In the genomic region with DNA sequence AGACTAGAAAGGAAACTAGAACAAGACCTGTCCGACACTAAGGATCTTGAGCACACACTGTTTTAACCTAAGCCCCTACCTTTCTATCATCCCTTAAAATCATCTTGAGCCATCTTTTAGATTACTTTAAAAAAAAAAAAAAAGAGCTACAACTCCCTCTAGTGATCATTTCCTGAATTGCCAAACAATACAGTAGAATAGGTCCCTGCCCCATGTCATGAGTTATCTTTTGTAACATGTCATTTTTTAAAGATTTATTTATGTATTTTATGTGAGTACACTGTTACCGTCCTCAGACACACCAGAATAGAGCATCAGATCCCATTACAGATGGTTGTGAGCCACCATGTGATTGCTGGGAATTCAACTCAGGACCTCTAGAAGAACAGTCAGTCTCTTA, we compare ENCODE assay signal across 9 mouse cellular contexts. TPM values are rescaled to one million over a fixed set of nuclear protein-coding genes. Genes with fewer than 3 reads are reported as not detected.
DNase-seq lines count a peak whose midpoint lies in the region; ATAC-seq and TF ChIP-seq lines count a peak whose summit lies in the region.
"Had no signal": no experiment of that assay in that cellular context is flagged by ENCODE, and none has a peak within 500 bp of the region (broad histone marks: within the 10 kb centered on the region; RNA-seq: fewer than 3 reads in every experiment).

No protein-coding gene starts in this region.

- 53% methylated on average over 2 of the region's 2 CpGs for WGBS in forebrain, embryonic 14.5 days
- 64% methylated on average over 2 of the region's 2 CpGs for WGBS in forebrain, embryonic 10.5 days
- WGBS in lung, adult 2 months = 33% methylated on average over 2 of the region's 2 CpGs
- 53% methylated on average over 2 of the region's 2 CpGs for WGBS in midbrain, embryonic 16.5 days

- no peaks in the 10 kb centered on the region for H3K36me3 ChIP-seq in forebrain, embryonic 14.5 days (ENCODE audit: control insufficient read depth, insufficient read depth, low read length)
- H3K36me3 ChIP-seq in forebrain, embryonic 10.5 days (replicated peaks) = no peaks in the 10 kb centered on the region
- no peaks in the 10 kb centered on the region for H3K36me3 ChIP-seq in midbrain, embryonic 16.5 days (ENCODE audit: control insufficient read depth, insufficient read depth, low read length)

- no peak overlapping the region for H3K4me3 ChIP-seq in forebrain, embryonic 14.5 days (ENCODE audit: low read depth, low read length)
- no peak overlapping the region for H3K4me3 ChIP-seq in forebrain, embryonic 10.5 days
- no peak overlapping the region for H3K4me3 ChIP-seq in lung, adult 2 months (replicated peaks; ENCODE audit: extremely low read depth, low read depth, low read length)
- H3K4me3 ChIP-seq in midbrain, embryonic 16.5 days (ENCODE audit: low read depth, low read length) = no peak overlapping the region
- H3K4me3 ChIP-seq: heart, embryonic 13.5 days had no signal

- TF ChIP-seq POLR2A in lung, adult 2 months (IDR thresholded peaks at IDR 0.05; ENCODE audit: borderline replicate concordance, extremely low read depth, low read depth, low read length) = no peak

- no peaks in the 10 kb centered on the region for H3K4me1 ChIP-seq in forebrain, embryonic 14.5 days (ENCODE audit: control insufficient read depth, insufficient read depth, low read length)
- H3K4me1 ChIP-seq in forebrain, embryonic 10.5 days = no peaks in the 10 kb centered on the region
- no peaks in the 10 kb centered on the region; the same call in 1 of the 2 replicates for H3K4me1 ChIP-seq in lung, adult 2 months (ENCODE audit: control insufficient read depth, insufficient read depth, low read length)
- H3K4me1 ChIP-seq in midbrain, embryonic 16.5 days (ENCODE audit: control insufficient read depth, insufficient read depth, low read length) = no peaks in the 10 kb centered on the region
- H3K4me1 ChIP-seq: heart, embryonic 13.5 days had no signal

- DNase-seq in forebrain, embryonic 14.5 days (ENCODE audit: low spot score) = peak; percentile 21
- no peak for DNase-seq in forebrain, embryonic 10.5 days (ENCODE audit: extremely low spot score, low spot score)
- no peak for DNase-seq in lung, adult 2 months
- DNase-seq in lung, postnatal 10 days = no peak
- DNase-seq in spleen, postnatal 36 days (ENCODE audit: low spot score in 2 of 2) = no peak
- no peak for DNase-seq in urinary bladder, adult 2 months (ENCODE audit: low spot score)

- no peak overlapping the region for H3K27ac ChIP-seq in forebrain, embryonic 14.5 days (ENCODE audit: low read depth, low read length)
- no peak overlapping the region for H3K27ac ChIP-seq in forebrain, embryonic 10.5 days
- no peak overlapping the region for H3K27ac ChIP-seq in midbrain, embryonic 16.5 days (ENCODE audit: low read length)
- H3K27ac ChIP-seq: heart, embryonic 13.5 days had no signal

- no peaks in the 10 kb centered on the region for H3K27me3 ChIP-seq in forebrain, embryonic 14.5 days (replicated peaks; ENCODE audit: control insufficient read depth, insufficient read depth, low read length)
- no peaks in the 10 kb centered on the region for H3K27me3 ChIP-seq in forebrain, embryonic 10.5 days (ENCODE audit: poor library complexity, severe bottlenecking)
- H3K27me3 ChIP-seq in midbrain, embryonic 16.5 days (ENCODE audit: control insufficient read depth, insufficient read depth, low read depth, low read length) = no peaks in the 10 kb centered on the region
- H3K27me3 ChIP-seq: heart, embryonic 13.5 days had no signal

- no peak overlapping the region for H3K4me2 ChIP-seq in forebrain, embryonic 14.5 days (ENCODE audit: low read length)
- no peak overlapping the region for H3K4me2 ChIP-seq in midbrain, embryonic 16.5 days (ENCODE audit: low read length)
- H3K4me2 ChIP-seq: heart, embryonic 13.5 days had no signal

- 0 out of 2 replicates have a peak, but pooled peaks have one; percentile 26 for ATAC-seq in forebrain, embryonic 14.5 days
- ATAC-seq in erythroblast, adult 5-6 weeks (replicated peaks; ENCODE audit: low FRiP score, poor library complexity, severe bottlenecking) = peak; percentile 71; the same call in 1 of the 2 replicates
- ATAC-seq in midbrain, embryonic 16.5 days = peak; percentile 60; the same call in 1 of the 2 replicates

- H3K9ac ChIP-seq in forebrain, embryonic 14.5 days (ENCODE audit: low read length) = no peak overlapping the region
- no peak overlapping the region for H3K9ac ChIP-seq in midbrain, embryonic 16.5 days (ENCODE audit: low read depth, low read length)
- H3K9ac ChIP-seq: heart, embryonic 13.5 days had no signal

- TF ChIP-seq CTCF in lung, adult 2 months (IDR thresholded peaks at IDR 0.05; ENCODE audit: insufficient read depth, low read length) = peak; percentile 20; the same call in 1 of the 2 replicates

- no peaks in the 10 kb centered on the region for H3K9me3 ChIP-seq in forebrain, embryonic 14.5 days (replicated peaks; ENCODE audit: control insufficient read depth, low read length)
- no peaks in the 10 kb centered on the region for H3K9me3 ChIP-seq in forebrain, embryonic 10.5 days
- H3K9me3 ChIP-seq in midbrain, embryonic 16.5 days (replicated peaks; ENCODE audit: control insufficient read depth, low read length, poor library complexity, severe bottlenecking) = no peaks in the 10 kb centered on the region
- H3K9me3 ChIP-seq: heart, embryonic 13.5 days had no signal

RNA-seq across cellular contexts. Expression of a gene that starts 2.0 kb away (rescaled TPM):
- polyA plus RNA-seq in forebrain, embryonic 14.5 days (2014; fragmentation: Nextera tagmentation; extraction: Ambion mirVana) = 0.72 and 0.85 TPM in 2 replicates
- 0.84 and 1.2 TPM in 2 replicates for polyA plus RNA-seq in forebrain, embryonic 10.5 days (2016; fragmentation: Nextera tagmentation; extraction: Ambion mirVana)
- polyA plus RNA-seq in lung, adult 2 months (2012; rRNA removed) = 3.1 and 3.3 TPM in 2 replicates
- total RNA-seq in erythroblast, adult 5-6 weeks (2015; ENCODE audit: low replicate concordance) = 1.7 TPM in 1 of 2 replicates, not detected in the other
- total RNA-seq in erythroblast, adult 5-6 weeks (2017; ENCODE audit: low replicate concordance) = 0.42 and 1.3 TPM in 2 replicates
- 0.50 and 0.65 TPM in 2 replicates for polyA plus RNA-seq in midbrain, embryonic 16.5 days (2015; fragmentation: Nextera tagmentation; extraction: Ambion mirVana)
- polyA plus RNA-seq in urinary bladder, adult 2 months (2012; rRNA removed) = 2.9 and 4.0 TPM in 2 replicates

RNA-seq across cellular contexts. Expression of a gene that starts 10.2 kb away (rescaled TPM):
- polyA plus RNA-seq in forebrain, embryonic 14.5 days (2014; fragmentation: Nextera tagmentation; extraction: Ambion mirVana) = 391 and 567 TPM in 2 replicates
- 465 and 478 TPM in 2 replicates for polyA plus RNA-seq in forebrain, embryonic 10.5 days (2016; fragmentation: Nextera tagmentation; extraction: Ambion mirVana)
- 611 and 778 TPM in 2 replicates for polyA plus RNA-seq in lung, adult 2 months (2012; rRNA removed)
- 167 and 232 TPM in 2 replicates for total RNA-seq in erythroblast, adult 5-6 weeks (2015; ENCODE audit: low replicate concordance)
- 170 and 249 TPM in 2 replicates for total RNA-seq in erythroblast, adult 5-6 weeks (2017; ENCODE audit: low replicate concordance)
- 257 and 300 TPM in 2 replicates for polyA plus RNA-seq in midbrain, embryonic 16.5 days (2015; fragmentation: Nextera tagmentation; extraction: Ambion mirVana)
- polyA plus RNA-seq in urinary bladder, adult 2 months (2012; rRNA removed) = 1,831 and 1,970 TPM in 2 replicates

RNA-seq across cellular contexts. Expression of a gene that starts 37.4 kb away (rescaled TPM):
- 15.7 and 17.0 TPM in 2 replicates for polyA plus RNA-seq in forebrain, embryonic 14.5 days (2014; fragmentation: Nextera tagmentation; extraction: Ambion mirVana)
- 12.8 and 12.9 TPM in 2 replicates for polyA plus RNA-seq in forebrain, embryonic 10.5 days (2016; fragmentation: Nextera tagmentation; extraction: Ambion mirVana)
- polyA plus RNA-seq in lung, adult 2 months (2012; rRNA removed) = 4.3 and 7.6 TPM in 2 replicates
- 13.6 and 19.8 TPM in 2 replicates for total RNA-seq in erythroblast, adult 5-6 weeks (2015; ENCODE audit: low replicate concordance)
- 12.0 and 14.8 TPM in 2 replicates for total RNA-seq in erythroblast, adult 5-6 weeks (2017; ENCODE audit: low replicate concordance)
- polyA plus RNA-seq in midbrain, embryonic 16.5 days (2015; fragmentation: Nextera tagmentation; extraction: Ambion mirVana) = 12.9 and 15.0 TPM in 2 replicates
- 19.3 and 20.1 TPM in 2 replicates for polyA plus RNA-seq in urinary bladder, adult 2 months (2012; rRNA removed)

RNA-seq across cellular contexts. Expression of a gene that starts 42.8 kb away (rescaled TPM):
- polyA plus RNA-seq in forebrain, embryonic 14.5 days (2014; fragmentation: Nextera tagmentation; extraction: Ambion mirVana) = 0.10 TPM in 1 of 2 replicates, not detected in the other
- polyA plus RNA-seq in forebrain, embryonic 10.5 days (2016; fragmentation: Nextera tagmentation; extraction: Ambion mirVana) = not detected in 2 replicates
- 36.2 and 39.7 TPM in 2 replicates for polyA plus RNA-seq in lung, adult 2 months (2012; rRNA removed)
- not detected in 2 replicates for total RNA-seq in erythroblast, adult 5-6 weeks (2015; ENCODE audit: low replicate concordance)
- not detected in 2 replicates for total RNA-seq in erythroblast, adult 5-6 weeks (2017; ENCODE audit: low replicate concordance)
- 0.18 TPM in 1 of 2 replicates, not detected in the other for polyA plus RNA-seq in midbrain, embryonic 16.5 days (2015; fragmentation: Nextera tagmentation; extraction: Ambion mirVana)
- polyA plus RNA-seq in urinary bladder, adult 2 months (2012; rRNA removed) = 51.5 and 67.5 TPM in 2 replicates
